Mouse (Mus musculus) liver, embryonic 16.5 days (tissue): ENCODE measurements around the gene Cdh12. TPM values are rescaled to one million over a fixed set of nuclear protein-coding genes. Genes with fewer than 3 reads are reported as not detected.

Source experiments
- ATAC-seq: fragments of 200-750 bp; cut with Nextera tagmentation; 2 replicates; pipeline ENCODE4 v1.8.0; 2017; ENCODE audit warnings: low read depth, mild to moderate bottlenecking, moderate number of reproducible peaks, moderate library complexity
- H3K27ac ChIP-seq: fragments of 300-500 bp; sonication (generic); 2 replicates; pipeline ENCODE4 v1.5.1; 2014; ENCODE audit warnings: mild to moderate bottlenecking, low read length
- H3K27me3 ChIP-seq: fragments of 300-500 bp; sonication (generic); 2 replicates; pipeline ENCODE4 v1.6.1; 2014; ENCODE audit warnings: low read depth, low read length, mixed read lengths; ENCODE audit not compliant: control insufficient read depth, insufficient read depth
- H3K36me3 ChIP-seq: fragments of 300-500 bp; sonication (generic); 2 replicates; pipeline ENCODE4 v1.6.1; 2014; ENCODE audit warnings: mild to moderate bottlenecking; ENCODE audit not compliant: control insufficient read depth, insufficient read depth
- H3K4me1 ChIP-seq: fragments of 300-500 bp; sonication (generic); 2 replicates; pipeline ENCODE4 v1.6.1; 2014; ENCODE audit warnings: low read depth, low read length, mixed read lengths; ENCODE audit not compliant: control insufficient read depth
- H3K4me2 ChIP-seq: fragments of 300-500 bp; sonication (generic); 2 replicates; pipeline ENCODE4 v1.6.1; 2014; ENCODE audit warnings: low read depth, low read length, mixed read lengths
- H3K4me3 ChIP-seq: fragments of 300-500 bp; sonication (generic); 2 replicates; pipeline ENCODE4 v1.5.1; 2014; ENCODE audit warnings: low read depth, mild to moderate bottlenecking, low read length
- H3K9ac ChIP-seq: fragments of 300-500 bp; sonication (generic); 2 replicates; pipeline ENCODE4 v1.6.1; 2014; ENCODE audit warnings: low read depth, low read length
- H3K9me3 ChIP-seq: fragments of 300-500 bp; sonication (generic); replicated peaks from 2 replicates; pipeline ENCODE4 v1.6.1; 2016; ENCODE audit warnings: low read length; ENCODE audit not compliant: control insufficient read depth
- WGBS: fragments of 180-500 bp; shearing (Covaris S2); extraction: QIAGEN DNeasy Blood & Tissue Kit; methylation state at CpG from one replicate; pipeline ENCODE4 v1.1.7; 2014; ENCODE audit not compliant: insufficient replicate concordance; 5-methylcytosine and 5-hydroxymethylcytosine counted together
- polyA plus RNA-seq: library from polyadenylated mRNA; unstranded; fragments of >200 nt; fragmentation: Nextera tagmentation; extraction: Ambion mirVana; gene quantifications from 2 replicates; pipeline ENCODE4 v1.2.1, GENCODE M21; 2015

Cdh12 gene
- polyA plus RNA-seq, 1 experiment from 2014 or later, result not detected

- no peaks in the 10 kb centered on the region for H3K9me3 ChIP-seq
- H3K27ac ChIP-seq, result no peak overlapping the region
- H3K27me3 ChIP-seq, result no peaks in the 10 kb centered on the region
- no peaks in the 10 kb centered on the region for H3K4me1 ChIP-seq
- no peaks in the 10 kb centered on the region for H3K36me3 ChIP-seq
- no peak for ATAC-seq
- H3K4me3 ChIP-seq, result no peak overlapping the region
- H3K4me2 ChIP-seq, result no peak overlapping the region
- no peak overlapping the region for H3K9ac ChIP-seq
These were observed 479.2 kb downstream of the Cdh12 start for GRCm38 (mm10) chr15:20928221-20928620.

- Histone ChIP-seq H3K9me3 (no peaks in the 10 kb centered on the region), H3K9ac (no peak overlapping the region), H3K4me1 (no peaks in the 10 kb centered on the region), H3K4me2 (no peak overlapping the region), H3K4me3 (no peak overlapping the region), H3K27me3 (no peaks in the 10 kb centered on the region), H3K36me3 (no peaks in the 10 kb centered on the region), H3K27ac (no peak overlapping the region)
- no peak for ATAC-seq
These were observed 494.9 kb downstream of the Cdh12 start for GRCm38 (mm10) chr15:20944000-20944399.

- H3K4me2 ChIP-seq, result no peak overlapping the region
- no peaks in the 10 kb centered on the region for H3K27me3 ChIP-seq
- no peaks in the 10 kb centered on the region for H3K4me1 ChIP-seq
- ATAC-seq, result no peak
- H3K9ac ChIP-seq, result no peak overlapping the region
- no peak overlapping the region for H3K4me3 ChIP-seq
- H3K9me3 ChIP-seq, result no peaks in the 10 kb centered on the region
- H3K36me3 ChIP-seq, result no peaks in the 10 kb centered on the region
- no peak overlapping the region for H3K27ac ChIP-seq
- 24% methylated on average over 2 of the region's 2 CpGs for WGBS
These were observed 518.4 kb downstream of the Cdh12 start for GRCm38 (mm10) chr15:20967463-20967862.

GRCm38 (mm10) chr15:20971041-20971440, 522.0 kb downstream of the Cdh12 start:
- 69% methylated on average over 2 of the region's 2 CpGs for WGBS
- Histone ChIP-seq H3K4me1 (no peaks in the 10 kb centered on the region), H3K9ac (no peak overlapping the region), H3K4me2 (no peak overlapping the region), H3K36me3 (no peaks in the 10 kb centered on the region), H3K27me3 (no peaks in the 10 kb centered on the region), H3K9me3 (no peaks in the 10 kb centered on the region), H3K27ac (no peak overlapping the region), H3K4me3 (no peak overlapping the region)
- ATAC-seq, result no peak

- H3K9ac ChIP-seq, result no peak overlapping the region
- no peaks in the 10 kb centered on the region for H3K27me3 ChIP-seq
- WGBS, result 70% methylated on average over 4 of the region's 4 CpGs
- H3K4me1 ChIP-seq, result no peaks in the 10 kb centered on the region
- H3K27ac ChIP-seq, result no peak overlapping the region
- no peaks in the 10 kb centered on the region for H3K9me3 ChIP-seq
- H3K36me3 ChIP-seq, result no peaks in the 10 kb centered on the region
- no peak for ATAC-seq
- H3K4me2 ChIP-seq, result no peak overlapping the region
- no peak overlapping the region for H3K4me3 ChIP-seq
These were observed 551.5 kb downstream of the Cdh12 start for GRCm38 (mm10) chr15:21000541-21000940.

GRCm38 (mm10) chr15:21007931-21008330, 558.9 kb downstream of the Cdh12 start:
- Histone ChIP-seq H3K4me3 (no peak overlapping the region), H3K27me3 (no peaks in the 10 kb centered on the region), H3K36me3 (no peaks in the 10 kb centered on the region), H3K4me1 (no peaks in the 10 kb centered on the region), H3K9ac (no peak overlapping the region), H3K9me3 (no peaks in the 10 kb centered on the region), H3K4me2 (no peak overlapping the region), H3K27ac (no peak overlapping the region)
- ATAC-seq, result no peak
- 39% methylated on average over 2 of the region's 2 CpGs for WGBS

GRCm38 (mm10) chr15:21008487-21008886, 559.4 kb downstream of the Cdh12 start:
- Histone ChIP-seq H3K27me3 (no peaks in the 10 kb centered on the region), H3K4me2 (no peak overlapping the region), H3K9me3 (no peaks in the 10 kb centered on the region), H3K36me3 (no peaks in the 10 kb centered on the region), H3K27ac (no peak overlapping the region), H3K9ac (no peak overlapping the region), H3K4me1 (no peaks in the 10 kb centered on the region), H3K4me3 (no peak overlapping the region)
- WGBS, result 22% methylated on average over 1 of the region's 1 CpGs
- no peak for ATAC-seq

- no peak overlapping the region for H3K27ac ChIP-seq
- no peaks in the 10 kb centered on the region for H3K9me3 ChIP-seq
- no peaks in the 10 kb centered on the region for H3K36me3 ChIP-seq
- H3K4me2 ChIP-seq, result no peak overlapping the region
- 47% methylated on average over 3 of the region's 3 CpGs for WGBS
- no peaks in the 10 kb centered on the region for H3K4me1 ChIP-seq
- H3K9ac ChIP-seq, result no peak overlapping the region
- no peaks in the 10 kb centered on the region for H3K27me3 ChIP-seq
- no peak overlapping the region for H3K4me3 ChIP-seq
- no peak for ATAC-seq
These were observed 559.9 kb downstream of the Cdh12 start for GRCm38 (mm10) chr15:21008969-21009368.

- H3K9me3 ChIP-seq, result no peaks in the 10 kb centered on the region
- WGBS, result 49% methylated on average over 1 of the region's 1 CpGs
- no peaks in the 10 kb centered on the region for H3K36me3 ChIP-seq
- H3K27ac ChIP-seq, result no peak overlapping the region
- ATAC-seq, result no peak
- no peaks in the 10 kb centered on the region for H3K4me1 ChIP-seq
- H3K9ac ChIP-seq, result no peak overlapping the region
- no peaks in the 10 kb centered on the region for H3K27me3 ChIP-seq
- no peak overlapping the region for H3K4me3 ChIP-seq
- no peak overlapping the region for H3K4me2 ChIP-seq
These were observed 614.6 kb downstream of the Cdh12 start for GRCm38 (mm10) chr15:21063683-21064082.

- H3K36me3 ChIP-seq, result no peaks in the 10 kb centered on the region
- H3K27ac ChIP-seq, result no peak overlapping the region
- no peak overlapping the region for H3K4me3 ChIP-seq
- H3K4me2 ChIP-seq, result no peak overlapping the region
- no peaks in the 10 kb centered on the region for H3K9me3 ChIP-seq
- ATAC-seq, result no peak
- H3K4me1 ChIP-seq, result no peaks in the 10 kb centered on the region
- WGBS, result 40% methylated on average over 2 of the region's 2 CpGs
- no peak overlapping the region for H3K9ac ChIP-seq
- H3K27me3 ChIP-seq, result no peaks in the 10 kb centered on the region
These were observed 620.2 kb downstream of the Cdh12 start for GRCm38 (mm10) chr15:21069264-21069663.
